Mouse (Mus musculus) lung, embryonic 16.5 days (tissue): ENCODE results near the gene Pitx3. TPM values are rescaled to one million over a fixed set of nuclear protein-coding genes. Genes with fewer than 3 reads are reported as not detected.

Experiments
- ATAC-seq: fragments of 200-750 bp; cut with Nextera tagmentation; 2 replicates; pipeline ENCODE4 v1.8.0; 2017; ENCODE audit warnings: low read depth, mild to moderate bottlenecking, moderate library complexity
- H3K27ac ChIP-seq: fragments of 300-500 bp; sonication (generic); 2 replicates; pipeline ENCODE4 v1.5.1; 2014; ENCODE audit warnings: mild to moderate bottlenecking, control low read depth, low read length
- H3K27me3 ChIP-seq: fragments of 300-500 bp; sonication (generic); 2 replicates; pipeline ENCODE4 v1.6.1; 2014; ENCODE audit warnings: low read depth, low read length, mixed read lengths; ENCODE audit not compliant: control insufficient read depth, insufficient read depth
- H3K36me3 ChIP-seq: fragments of 300-500 bp; sonication (generic); 2 replicates; pipeline ENCODE4 v1.6.1; 2014; ENCODE audit warnings: low read length; ENCODE audit not compliant: control insufficient read depth, insufficient read depth
- H3K4me1 ChIP-seq: fragments of 300-500 bp; sonication (generic); replicated peaks from 2 replicates; pipeline ENCODE4 v1.6.1; 2014; ENCODE audit warnings: low read length, mixed read lengths; ENCODE audit not compliant: control insufficient read depth, insufficient read depth
- H3K4me2 ChIP-seq: fragments of 300-500 bp; sonication (generic); 2 replicates; pipeline ENCODE4 v1.6.1; 2014; ENCODE audit warnings: low read depth, low read length, control low read depth
- H3K4me3 ChIP-seq: fragments of 300-500 bp; sonication (generic); 2 replicates; pipeline ENCODE4 v1.5.1; 2014; ENCODE audit warnings: mild to moderate bottlenecking, low read length, control low read depth
- H3K9ac ChIP-seq: fragments of 300-500 bp; sonication (generic); 2 replicates; pipeline ENCODE4 v1.6.1; 2014; ENCODE audit warnings: low read length, control low read depth
- H3K9me3 ChIP-seq: fragments of 300-500 bp; sonication (generic); 2 replicates; pipeline ENCODE4 v1.6.1; 2016; ENCODE audit warnings: low read length; ENCODE audit not compliant: control insufficient read depth
- WGBS: fragments of 180-500 bp; shearing (Covaris S2); extraction: QIAGEN DNeasy Blood & Tissue Kit; methylation state at CpG from one replicate; pipeline ENCODE4 v1.1.7; 2014; 5-methylcytosine and 5-hydroxymethylcytosine counted together
- polyA plus RNA-seq: library from polyadenylated mRNA; unstranded; fragments of >200 nt; fragmentation: Nextera tagmentation; extraction: Ambion mirVana; gene quantifications from 2 replicates; pipeline ENCODE4 v1.2.1, GENCODE M21; 2015

Gene Pitx3
- polyA plus RNA-seq, 1 experiment from 2014 or later: not detected

- ATAC-seq: no peak
- no peak overlapping the region for H3K4me2 ChIP-seq
- H3K27ac ChIP-seq: no peak overlapping the region
- H3K36me3 ChIP-seq: no peaks in the 10 kb centered on the region
- no peaks in the 10 kb centered on the region for H3K4me1 ChIP-seq
- no peak overlapping the region for H3K4me3 ChIP-seq
- no peak overlapping the region for H3K9ac ChIP-seq
- 73% methylated on average over 4 of the region's 4 CpGs for WGBS
- H3K9me3 ChIP-seq: peaks cover 3% of the 10 kb centered on the region; the same call in 1 of the 2 replicates
- H3K27me3 ChIP-seq: no peaks in the 10 kb centered on the region
Observed at GRCm38 (mm10) chr19:46095291-46095690, 52.8 kb downstream of the Pitx3 start.

GRCm38 (mm10) chr19:46094144-46094543, 54.0 kb downstream of the Pitx3 start:
- 96% methylated on average over 2 of the region's 2 CpGs for WGBS
- H3K27me3 ChIP-seq: no peaks in the 10 kb centered on the region
- no peak overlapping the region for H3K27ac ChIP-seq
- peaks cover 3% of the 10 kb centered on the region; the same call in 1 of the 2 replicates for H3K9me3 ChIP-seq
- ATAC-seq: no peak
- H3K4me2 ChIP-seq: no peak overlapping the region
- H3K4me3 ChIP-seq: no peak overlapping the region
- no peaks in the 10 kb centered on the region for H3K36me3 ChIP-seq
- H3K9ac ChIP-seq: no peak overlapping the region
- H3K4me1 ChIP-seq: no peaks in the 10 kb centered on the region

GRCm38 (mm10) chr19:46091641-46092040, 56.5 kb downstream of the Pitx3 start:
- no peaks in the 10 kb centered on the region for H3K4me1 ChIP-seq
- peaks cover 3% of the 10 kb centered on the region; the same call in 1 of the 2 replicates for H3K9me3 ChIP-seq
- no peak overlapping the region for H3K4me3 ChIP-seq
- H3K27me3 ChIP-seq: no peaks in the 10 kb centered on the region
- H3K9ac ChIP-seq: no peak overlapping the region
- H3K4me2 ChIP-seq: no peak overlapping the region
- H3K27ac ChIP-seq: no peak overlapping the region
- WGBS: 80% methylated on average over 4 of the region's 4 CpGs
- no peaks in the 10 kb centered on the region for H3K36me3 ChIP-seq
- no peak for ATAC-seq

- Histone ChIP-seq H3K4me3 (no peak overlapping the region), H3K27me3 (no peaks in the 10 kb centered on the region), H3K4me1 (no peaks in the 10 kb centered on the region), H3K36me3 (peaks cover 21% of the 10 kb centered on the region), H3K27ac (no peak overlapping the region), H3K9me3 (no peaks in the 10 kb centered on the region), H3K9ac (no peak overlapping the region), H3K4me2 (no peak overlapping the region)
- no peak for ATAC-seq
- WGBS: 65% methylated on average over 7 of the region's 7 CpGs
Observed at GRCm38 (mm10) chr19:46087871-46088270, 60.3 kb downstream of the Pitx3 start.

GRCm38 (mm10) chr19:46086337-46086736, 61.8 kb downstream of the Pitx3 start:
- H3K9ac ChIP-seq: no peak overlapping the region
- H3K27ac ChIP-seq: no peak overlapping the region
- peaks cover 35% of the 10 kb centered on the region for H3K36me3 ChIP-seq
- no peak for ATAC-seq
- H3K9me3 ChIP-seq: no peaks in the 10 kb centered on the region
- H3K4me3 ChIP-seq: no peak overlapping the region
- no peak overlapping the region for H3K4me2 ChIP-seq
- no peaks in the 10 kb centered on the region for H3K27me3 ChIP-seq
- H3K4me1 ChIP-seq: no peaks in the 10 kb centered on the region
- WGBS: 53% methylated on average over 3 of the region's 3 CpGs

Other genes with a start within 250 kb of the Pitx3 start
- gene Armh3, start 149.8 kb downstream of the Pitx3 start, polyA plus RNA-seq: 16.9 and 18.0 TPM in 2 replicates
- gene Hps6, start 144.8 kb downstream of the Pitx3 start, polyA plus RNA-seq: 10.2 and 11.1 TPM in 2 replicates
- 24.4 and 27.0 TPM in 2 replicates for gene Pprc1, start 103.4 kb downstream of the Pitx3 start, polyA plus RNA-seq
- gene Ldb1, start 103.1 kb downstream of the Pitx3 start, polyA plus RNA-seq: 55.3 and 70.7 TPM in 2 replicates
- 59.2 and 66.2 TPM in 2 replicates for gene Nolc1, start 72.5 kb downstream of the Pitx3 start, polyA plus RNA-seq
- gene Elovl3, start 16.4 kb downstream of the Pitx3 start, polyA plus RNA-seq: 0.10 TPM in 1 of 2 replicates, not detected in the other
- gene Gbf1, start 4.2 kb upstream of the Pitx3 start, polyA plus RNA-seq: 45.5 and 47.2 TPM in 2 replicates
- 8.3 and 9.1 TPM in 2 replicates for gene Nfkb2, start 156.0 kb upstream of the Pitx3 start, polyA plus RNA-seq
- 3.4 and 4.3 TPM in 2 replicates for gene Psd, start 178.8 kb upstream of the Pitx3 start, polyA plus RNA-seq
- 12.0 and 13.3 TPM in 2 replicates for gene Fbxl15, start 179.9 kb upstream of the Pitx3 start, polyA plus RNA-seq
- gene Cuedc2, start 190.4 kb upstream of the Pitx3 start, polyA plus RNA-seq: 144 and 153 TPM in 2 replicates
- gene Mfsd13a, start 192.8 kb upstream of the Pitx3 start, polyA plus RNA-seq: 10.4 and 11.4 TPM in 2 replicates
- 1.7 and 1.9 TPM in 2 replicates for gene 2310034G01Rik, start 202.0 kb upstream of the Pitx3 start, polyA plus RNA-seq
- 132 and 137 TPM in 2 replicates for gene Actr1a, start 247.4 kb upstream of the Pitx3 start, polyA plus RNA-seq
- gene Sufu, start 248.6 kb upstream of the Pitx3 start, polyA plus RNA-seq: 28.1 and 33.8 TPM in 2 replicates